Mouse (Mus musculus) ES-Bruce4 (cell line): ENCODE results near the gene Vmn1r188. TPM values are rescaled to one million over a fixed set of nuclear protein-coding genes. Genes with fewer than 3 reads are reported as not detected.
"Not testable (repeated sequence)": the region's sequence is repeated elsewhere in the genome, so short reads cannot be mapped to it uniquely, and the experiment has no call there.

Experiments used
- H3K27ac ChIP-seq: 2 replicates; pipeline ENCODE4 v1.5.1; 2012; ENCODE audit warnings: low read length, inconsistent platforms; ENCODE audit not compliant: insufficient read depth
- H3K27me3 ChIP-seq: 2 replicates; pipeline ENCODE4 v1.6.1; 2012; ENCODE audit warnings: mild to moderate bottlenecking, low read length, inconsistent platforms; ENCODE audit not compliant: control insufficient read depth, poor library complexity, insufficient read depth, severe bottlenecking
- H3K36me3 ChIP-seq: 2 replicates; pipeline ENCODE4 v1.6.1; 2012; ENCODE audit warnings: inconsistent platforms, mild to moderate bottlenecking, low read length, moderate library complexity; ENCODE audit not compliant: control insufficient read depth, poor library complexity, insufficient read depth, severe bottlenecking
- H3K4me1 ChIP-seq: one replicate; pipeline ENCODE4 v1.8.1; 2011; ENCODE audit warnings: low read length; ENCODE audit not compliant: control insufficient read depth, insufficient read depth
- H3K4me3 ChIP-seq: 2 replicates; pipeline ENCODE4 v1.5.1; 2011; ENCODE audit warnings: low read depth, mild to moderate bottlenecking, low read length
- H3K9ac ChIP-seq: 2 replicates; pipeline ENCODE4 v1.6.1; 2012; ENCODE audit warnings: low read depth, mild to moderate bottlenecking, inconsistent platforms; ENCODE audit not compliant: poor library complexity, severe bottlenecking
- H3K9me3 ChIP-seq: replicated peaks from 2 replicates; pipeline ENCODE4 v1.6.1; 2012; ENCODE audit warnings: mild to moderate bottlenecking, low read length, inconsistent platforms; ENCODE audit not compliant: control insufficient read depth, poor library complexity, insufficient read depth, severe bottlenecking
- CTCF ChIP-seq: IDR thresholded peaks from one replicate; pipeline ENCODE4 v1.8.1; 2011; ENCODE audit warnings: low read depth, low read length
- EP300 ChIP-seq: IDR thresholded peaks from 2 replicates; pipeline ENCODE4 v1.6.1; 2011; ENCODE audit warnings: low read depth, low read length; ENCODE audit not compliant: insufficient read depth
- POLR2A ChIP-seq: IDR thresholded peaks from one replicate; pipeline ENCODE4 v1.8.1; 2011; ENCODE audit warnings: low read length; ENCODE audit not compliant: insufficient read depth
- polyA plus RNA-seq: library from polyadenylated mRNA; stranded (reverse); fragments of >200 nt; gene quantifications from 2 replicates; pipeline ENCODE4 v1.2.4, GENCODE M21; 2011; ENCODE audit warnings: low read depth; ENCODE audit not compliant: missing spikeins, insufficient read depth, insufficient read length

Gene Vmn1r188
- polyA plus RNA-seq, 1 experiment: not detected

- Histone ChIP-seq H3K27me3 (no peaks in the 10 kb centered on the region), H3K9me3 (no peaks in the 10 kb centered on the region), H3K36me3 (no peaks in the 10 kb centered on the region), H3K27ac (peak overlapping the region; percentile 97), H3K9ac (peak overlapping the region; percentile 88), H3K4me3 (peak overlapping the region; percentile 63), H3K4me1 (no peaks in the 10 kb centered on the region)
- TF ChIP-seq POLR2A: no peak
These were observed 42.3 kb upstream of the Vmn1r188 start for GRCm38 (mm10) chr13:22041651-22042567.

GRCm38 (mm10) chr13:22042568-22043502 is 41.4 kb upstream of the Vmn1r188 start, which contains the start of the genes Hist1h2ag and Hist1h2bj:
Gene Hist1h2ag, minus strand, starts transcription at chr13:22042944.
Gene Hist1h2bj, plus strand, starts transcription at chr13:22043214.
- H3K4me3 ChIP-seq: peak within 1 kb of the TSS; percentile 63
- H3K9me3 ChIP-seq, H3K36me3 ChIP-seq, H3K27me3 ChIP-seq, H3K4me1 ChIP-seq: not testable (repeated sequence)
- peak; percentile 97 for TF ChIP-seq POLR2A
- peak within 1 kb of the TSS; percentile 97 for H3K27ac ChIP-seq
- peak within 1 kb of the TSS; percentile 88 for H3K9ac ChIP-seq

- H3K36me3 ChIP-seq: no peaks in the 10 kb centered on the region
- H3K9me3 ChIP-seq: no peaks in the 10 kb centered on the region
- peak overlapping the region; percentile 78 for H3K27ac ChIP-seq
- no peak for TF ChIP-seq POLR2A
- H3K4me3 ChIP-seq: peak overlapping the region; percentile 57
- peaks cover 1% of the 10 kb centered on the region for H3K4me1 ChIP-seq
- H3K27me3 ChIP-seq: no peaks in the 10 kb centered on the region
- peak overlapping the region; percentile 68 for H3K9ac ChIP-seq
These were observed 40.5 kb upstream of the Vmn1r188 start for GRCm38 (mm10) chr13:22043503-22044431.

GRCm38 (mm10) chr13:22044432-22045155 is 39.6 kb upstream of the Vmn1r188 start:
- Histone ChIP-seq H3K9ac (no peak overlapping the region; the same call in 1 of the 2 replicates), H3K4me3 (no peak overlapping the region), H3K36me3 (no peaks in the 10 kb centered on the region), H3K9me3 (no peaks in the 10 kb centered on the region), H3K27me3 (no peaks in the 10 kb centered on the region), H3K4me1 (peaks cover 1% of the 10 kb centered on the region), H3K27ac (no peak overlapping the region; the same call in 1 of the 2 replicates)
- TF ChIP-seq POLR2A: no peak
- TF ChIP-seq CTCF: no peak
- no peak for TF ChIP-seq EP300

GRCm38 (mm10) chr13:22045311-22045710 is 38.9 kb upstream of the Vmn1r188 start:
- TF ChIP-seq POLR2A: no peak
- no peak for TF ChIP-seq EP300
- no peak for TF ChIP-seq CTCF
- Histone ChIP-seq H3K36me3 (no peaks in the 10 kb centered on the region), H3K27ac (no peak overlapping the region)

More at GRCm38 (mm10) chr13:22045311-22045710, 38.9 kb upstream of the Vmn1r188 start:
- Histone ChIP-seq H3K9me3 (no peaks in the 10 kb centered on the region), H3K9ac (no peak overlapping the region), H3K4me3 (no peak overlapping the region), H3K4me1 (peaks cover 1% of the 10 kb centered on the region), H3K27me3 (no peaks in the 10 kb centered on the region)
